8 mouse cellular contexts compared by ENCODE assay signal in the genomic region with DNA sequence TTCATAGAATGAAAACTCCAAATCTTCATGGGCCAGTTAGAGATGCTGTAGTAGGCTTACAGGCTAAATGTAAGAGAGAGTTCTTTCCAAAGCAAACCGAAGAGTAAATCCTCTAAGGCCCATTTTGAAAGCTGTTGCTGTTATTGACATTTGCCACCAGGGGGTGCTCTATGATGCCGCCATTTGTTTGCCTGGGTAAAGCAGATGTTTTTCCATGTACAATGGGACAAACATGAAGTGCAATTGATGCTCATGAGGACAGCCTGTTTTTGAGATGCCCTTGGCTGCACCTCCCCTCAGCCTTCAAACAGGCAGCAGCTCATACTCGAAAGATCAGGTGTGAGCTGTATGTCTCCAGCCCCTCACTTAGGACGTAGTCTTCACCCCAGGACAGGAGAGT.
DNase-seq lines count a peak whose midpoint lies in the region; ATAC-seq and TF ChIP-seq lines count a peak whose summit lies in the region.

No protein-coding gene starts in this region.

- no peaks in the 10 kb centered on the region for H3K36me3 ChIP-seq in forebrain, embryonic 14.5 days (ENCODE audit: control insufficient read depth, insufficient read depth, low read length)
- no peaks in the 10 kb centered on the region for H3K36me3 ChIP-seq in forebrain, embryonic 15.5 days
- H3K36me3 ChIP-seq in midbrain, embryonic 14.5 days (ENCODE audit: control insufficient read depth, insufficient read depth, low read length): no peaks in the 10 kb centered on the region
- no peaks in the 10 kb centered on the region for H3K36me3 ChIP-seq in midbrain, embryonic 15.5 days (replicated peaks)
- no peaks in the 10 kb centered on the region for H3K36me3 ChIP-seq in hindbrain, postnatal 0 days (ENCODE audit: insufficient read depth, low read length)

- H3K27me3 ChIP-seq in forebrain, embryonic 14.5 days (replicated peaks; ENCODE audit: control insufficient read depth, insufficient read depth, low read length): peaks cover 29% of the 10 kb centered on the region
- H3K27me3 ChIP-seq in forebrain, embryonic 15.5 days: peaks cover 22% of the 10 kb centered on the region
- peaks cover 29% of the 10 kb centered on the region for H3K27me3 ChIP-seq in midbrain, embryonic 14.5 days (ENCODE audit: control insufficient read depth, insufficient read depth, low read length)
- H3K27me3 ChIP-seq in midbrain, embryonic 15.5 days (replicated peaks): peaks cover 26% of the 10 kb centered on the region
- peaks cover 14% of the 10 kb centered on the region for H3K27me3 ChIP-seq in hindbrain, postnatal 0 days (ENCODE audit: insufficient read depth, low read length)

- H3K4me3 ChIP-seq in forebrain, embryonic 14.5 days (ENCODE audit: low read depth, low read length): no peak overlapping the region
- no peak overlapping the region for H3K4me3 ChIP-seq in forebrain, embryonic 15.5 days
- no peak overlapping the region for H3K4me3 ChIP-seq in midbrain, embryonic 14.5 days (replicated peaks; ENCODE audit: low read depth, low read length)
- H3K4me3 ChIP-seq in midbrain, embryonic 15.5 days: no peak overlapping the region
- no peak overlapping the region for H3K4me3 ChIP-seq in hindbrain, postnatal 0 days (ENCODE audit: low read length)

- DNase-seq in forebrain, embryonic 14.5 days (ENCODE audit: low spot score): peak; percentile 73
- DNase-seq in midbrain, embryonic 14.5 days: peak; percentile 83
- DNase-seq in brain, adult 2 months (ENCODE audit: low read depth, low spot score): peak; percentile 78
- peak; percentile 76 for DNase-seq in hindbrain, postnatal 0 days (ENCODE audit: low spot score)
- peak; percentile 50 for DNase-seq in mesoderm, embryonic 11.5 days (ENCODE audit: low read depth, low spot score)
- no peak for DNase-seq in MN1 (ENCODE audit: low spot score)

- H3K4me1 ChIP-seq in forebrain, embryonic 14.5 days (ENCODE audit: control insufficient read depth, insufficient read depth, low read length): peaks cover 12% of the 10 kb centered on the region
- peaks cover 25% of the 10 kb centered on the region for H3K4me1 ChIP-seq in forebrain, embryonic 15.5 days
- H3K4me1 ChIP-seq in midbrain, embryonic 14.5 days (ENCODE audit: control insufficient read depth, insufficient read depth, low read length): peaks cover 19% of the 10 kb centered on the region
- peaks cover 21% of the 10 kb centered on the region for H3K4me1 ChIP-seq in midbrain, embryonic 15.5 days
- peaks cover 10% of the 10 kb centered on the region; the same call in 1 of the 2 replicates for H3K4me1 ChIP-seq in hindbrain, postnatal 0 days (ENCODE audit: insufficient read depth, low read length)

- H3K4me2 ChIP-seq in forebrain, embryonic 14.5 days (ENCODE audit: low read length): no peak overlapping the region
- H3K4me2 ChIP-seq in forebrain, embryonic 15.5 days (replicated peaks): no peak overlapping the region
- H3K4me2 ChIP-seq in midbrain, embryonic 14.5 days (ENCODE audit: low read length): no peak overlapping the region
- H3K4me2 ChIP-seq in midbrain, embryonic 15.5 days: no peak overlapping the region
- H3K4me2 ChIP-seq in hindbrain, postnatal 0 days (ENCODE audit: low read depth, low read length): no peak overlapping the region

- no peak for ATAC-seq in forebrain, embryonic 14.5 days
- no peak for ATAC-seq in forebrain, embryonic 15.5 days (replicated peaks)
- no peak for ATAC-seq in midbrain, embryonic 14.5 days (ENCODE audit: low FRiP score, low TSS enrichment)
- ATAC-seq in midbrain, embryonic 15.5 days (replicated peaks): no peak
- ATAC-seq in hindbrain, postnatal 0 days: no peak

- no peaks in the 10 kb centered on the region for H3K9me3 ChIP-seq in forebrain, embryonic 14.5 days (replicated peaks; ENCODE audit: control insufficient read depth, low read length)
- no peaks in the 10 kb centered on the region for H3K9me3 ChIP-seq in forebrain, embryonic 15.5 days
- no peaks in the 10 kb centered on the region for H3K9me3 ChIP-seq in midbrain, embryonic 14.5 days (ENCODE audit: control insufficient read depth, low read length)
- H3K9me3 ChIP-seq in midbrain, embryonic 15.5 days: no peaks in the 10 kb centered on the region
- no peaks in the 10 kb centered on the region for H3K9me3 ChIP-seq in hindbrain, postnatal 0 days (ENCODE audit: low read length)

- no peak overlapping the region for H3K27ac ChIP-seq in forebrain, embryonic 14.5 days (ENCODE audit: low read depth, low read length)
- no peak overlapping the region for H3K27ac ChIP-seq in forebrain, embryonic 15.5 days (replicated peaks)
- H3K27ac ChIP-seq in midbrain, embryonic 14.5 days (replicated peaks; ENCODE audit: low read depth, low read length): no peak overlapping the region
- H3K27ac ChIP-seq in midbrain, embryonic 15.5 days: no peak overlapping the region
- no peak overlapping the region for H3K27ac ChIP-seq in hindbrain, postnatal 0 days

- 48% methylated on average over 4 of the region's 4 CpGs for WGBS in forebrain, embryonic 14.5 days
- WGBS in forebrain, embryonic 15.5 days: 45% methylated on average over 4 of the region's 4 CpGs
- whole genome bisulfite sequencing in midbrain, embryonic 14.5 days: 47% methylated on average over 4 of the region's 4 CpGs
- 47% methylated on average over 4 of the region's 4 CpGs for WGBS in midbrain, embryonic 15.5 days
- WGBS in hindbrain, postnatal 0 days: 44% methylated on average over 4 of the region's 4 CpGs

- TF ChIP-seq CTCF in hindbrain, postnatal 0 days (IDR thresholded peaks at IDR 0.05; ENCODE audit: low read depth): peak; percentile 88

- no peak overlapping the region for H3K9ac ChIP-seq in forebrain, embryonic 14.5 days (ENCODE audit: low read length)
- H3K9ac ChIP-seq in forebrain, embryonic 15.5 days (replicated peaks): no peak overlapping the region
- no peak overlapping the region for H3K9ac ChIP-seq in midbrain, embryonic 14.5 days (replicated peaks; ENCODE audit: low read length)
- no peak overlapping the region for H3K9ac ChIP-seq in midbrain, embryonic 15.5 days
- H3K9ac ChIP-seq in hindbrain, postnatal 0 days (replicated peaks; ENCODE audit: low read length): no peak overlapping the region
